Mouse (Mus musculus) brown adipose tissue, adult 24 weeks (tissue): ENCODE measurements around the gene Ctdsp2. TPM values are rescaled to one million over a fixed set of nuclear protein-coding genes. Genes with fewer than 3 reads are reported as not detected.
A peak's percentile ranks its signal among the peaks of the same experiment; 100 is the strongest.

Experiments used
- H3K27ac ChIP-seq: fragments of 200-500 bp; replicated peaks from 2 replicates; pipeline ENCODE4 v1.5.1; 2012; ENCODE audit warnings: low read depth, mild to moderate bottlenecking, low read length
- H3K4me1 ChIP-seq: fragments of 200-500 bp; 2 replicates; pipeline ENCODE4 v1.6.1; 2012; ENCODE audit warnings: low read length, mixed read lengths; ENCODE audit not compliant: control insufficient read depth, insufficient read depth, insufficient read length
- H3K4me3 ChIP-seq: fragments of 200-500 bp; 2 replicates; pipeline ENCODE4 v1.5.1; 2012; ENCODE audit warnings: low read depth, mild to moderate bottlenecking, low read length, moderate library complexity; ENCODE audit not compliant: insufficient read depth
- polyA plus RNA-seq: library from polyadenylated mRNA; stranded (reverse); fragments of >200 nt; gene quantifications from 2 replicates; pipeline ENCODE4 v1.2.4, GENCODE M21; 2012; ENCODE audit not compliant: missing spikeins, insufficient read depth, insufficient read length

Ctdsp2 gene
- 42.7 and 48.6 TPM in 2 replicates for polyA plus RNA-seq

DNA sequence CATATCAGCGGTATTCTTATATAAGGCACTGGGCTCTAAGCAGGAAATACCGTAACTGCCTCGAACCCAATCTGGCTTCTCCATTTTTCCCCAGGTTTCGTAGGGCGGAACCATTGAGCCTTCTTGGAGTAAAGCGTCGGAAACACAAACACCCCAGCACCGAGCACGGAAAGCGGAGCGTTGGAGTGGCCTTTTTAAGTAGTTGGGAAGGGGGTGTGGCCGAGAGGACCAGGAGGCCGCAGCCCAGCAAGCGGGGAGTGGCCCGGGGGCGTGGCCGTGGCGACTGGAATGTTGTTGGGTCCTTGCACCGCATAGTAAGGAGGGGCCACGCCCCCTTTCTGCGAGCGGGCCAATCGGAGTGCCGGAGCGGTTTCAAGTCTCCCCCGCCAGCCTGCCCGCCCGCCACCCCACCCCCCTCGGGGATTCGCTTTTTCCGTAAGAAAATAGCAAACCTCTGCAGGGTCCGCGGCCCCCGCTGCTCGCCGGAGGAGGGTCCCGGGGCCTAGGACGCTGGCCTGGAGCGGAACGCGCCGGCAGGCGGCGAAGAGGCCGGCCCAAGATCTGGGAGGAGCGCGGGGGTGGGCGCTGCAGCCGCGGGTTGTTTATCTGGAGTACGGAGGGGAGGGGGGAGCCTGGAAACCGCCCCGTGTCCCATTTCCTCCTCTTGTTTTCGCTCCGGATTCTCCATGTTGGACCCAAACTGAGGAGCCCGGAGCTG, at the start of gene Ctdsp2:
Gene Ctdsp2 (plus strand): TSS at position 441 of the 718 bp plus-strand sequence.
- Histone ChIP-seq H3K4me1 (peaks cover 17% of the 10 kb centered on the region), H3K27ac (peak within 1 kb of the TSS; percentile 92)

DNA sequence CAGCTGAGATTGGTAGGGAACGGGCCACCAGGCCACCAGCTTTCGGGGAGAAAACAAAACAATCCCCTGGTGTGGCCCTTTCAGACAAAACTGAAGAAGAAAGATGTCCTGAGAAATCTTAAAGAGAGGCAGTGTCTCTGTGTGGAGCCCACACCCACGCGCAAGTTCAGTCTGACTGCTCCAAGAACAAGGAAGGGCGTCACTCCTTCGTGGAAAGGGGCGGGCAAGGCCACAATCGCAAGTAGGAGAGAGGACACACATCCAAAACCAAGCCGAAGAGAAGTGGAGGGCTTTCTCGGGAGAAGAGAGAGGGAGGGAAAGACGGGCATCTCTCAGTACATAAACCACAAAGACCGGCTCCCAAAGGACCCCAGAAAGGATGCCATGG, 49.7 kb upstream of the Ctdsp2 start:
- peak overlapping the region; percentile 98 for H3K27ac ChIP-seq
- peaks cover 13% of the 10 kb centered on the region for H3K4me1 ChIP-seq
- H3K4me3 ChIP-seq = peak overlapping the region; percentile 74

More for the DNA sequence above, at the start of gene Ctdsp2:
- peak within 1 kb of the TSS; percentile 98 for H3K4me3 ChIP-seq

DNA sequence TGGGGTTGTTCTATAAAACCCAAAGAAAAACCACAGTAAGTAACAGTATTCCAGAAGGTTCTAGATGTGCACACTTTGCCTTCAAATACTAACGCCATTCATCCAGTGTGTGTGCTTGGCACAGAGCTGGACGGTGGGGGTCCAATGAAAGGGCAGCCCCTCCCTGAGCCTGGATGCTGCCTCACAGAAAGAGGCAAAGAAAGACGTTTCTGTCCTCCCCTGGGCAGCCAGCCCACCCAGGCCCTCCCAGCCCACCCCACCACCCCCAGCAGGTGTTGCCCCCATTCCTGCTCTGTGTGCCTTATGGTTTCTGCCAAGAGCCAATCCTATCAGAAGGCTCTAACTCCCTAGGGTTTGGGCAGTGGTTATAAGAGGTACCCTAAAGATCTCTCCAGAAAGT, 49.0 kb upstream of the Ctdsp2 start:
- Histone ChIP-seq H3K4me1 (peaks cover 13% of the 10 kb centered on the region), H3K27ac (peak overlapping the region; percentile 98; the same call in 1 of the 2 replicates), H3K4me3 (no peak overlapping the region)

DNA sequence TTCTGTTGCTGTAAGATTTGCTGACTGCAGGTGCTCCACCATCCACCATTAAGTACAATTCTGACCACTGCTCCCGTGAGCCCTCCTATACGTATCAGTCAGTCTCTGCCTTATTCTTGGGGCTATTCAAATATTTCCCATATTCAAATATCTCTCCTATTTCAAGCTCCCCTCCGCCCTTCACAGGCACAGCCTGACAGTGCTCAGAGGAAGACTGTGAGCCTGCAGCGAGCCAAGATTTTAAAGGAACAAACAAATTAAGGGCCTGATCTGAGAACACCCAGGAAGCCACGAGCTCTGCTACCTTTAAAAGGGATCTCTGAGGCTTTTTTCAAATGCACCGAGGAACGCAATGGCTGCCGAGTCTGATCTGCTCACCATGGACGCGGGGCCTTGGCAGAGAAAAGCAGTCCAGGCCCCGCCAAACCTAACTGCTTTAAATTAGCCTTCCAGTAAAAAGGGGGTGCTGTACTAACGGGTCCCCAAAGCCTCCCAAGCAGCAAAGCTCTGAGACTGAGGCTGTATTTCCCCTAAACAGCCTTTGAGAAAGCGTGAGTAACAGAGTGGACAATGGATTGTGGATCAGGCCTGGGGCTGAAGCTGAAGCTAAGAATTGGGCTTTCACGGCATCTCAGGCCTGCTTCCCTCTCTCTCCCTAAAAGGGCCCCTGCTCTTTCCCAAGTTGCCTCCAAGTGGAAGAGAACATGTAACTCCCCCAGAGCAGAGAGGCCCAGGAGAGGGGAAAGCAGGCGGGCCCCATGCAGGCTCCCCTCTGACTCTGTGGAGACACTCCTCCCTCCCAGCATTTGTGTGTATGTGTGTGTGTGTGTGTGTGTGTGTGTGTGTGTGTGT, 48.0 kb upstream of the Ctdsp2 start:
- peaks cover 13% of the 10 kb centered on the region for H3K4me1 ChIP-seq
- H3K4me3 ChIP-seq = no peak overlapping the region
- peak overlapping the region; percentile 16; the same call in 1 of the 2 replicates for H3K27ac ChIP-seq

DNA sequence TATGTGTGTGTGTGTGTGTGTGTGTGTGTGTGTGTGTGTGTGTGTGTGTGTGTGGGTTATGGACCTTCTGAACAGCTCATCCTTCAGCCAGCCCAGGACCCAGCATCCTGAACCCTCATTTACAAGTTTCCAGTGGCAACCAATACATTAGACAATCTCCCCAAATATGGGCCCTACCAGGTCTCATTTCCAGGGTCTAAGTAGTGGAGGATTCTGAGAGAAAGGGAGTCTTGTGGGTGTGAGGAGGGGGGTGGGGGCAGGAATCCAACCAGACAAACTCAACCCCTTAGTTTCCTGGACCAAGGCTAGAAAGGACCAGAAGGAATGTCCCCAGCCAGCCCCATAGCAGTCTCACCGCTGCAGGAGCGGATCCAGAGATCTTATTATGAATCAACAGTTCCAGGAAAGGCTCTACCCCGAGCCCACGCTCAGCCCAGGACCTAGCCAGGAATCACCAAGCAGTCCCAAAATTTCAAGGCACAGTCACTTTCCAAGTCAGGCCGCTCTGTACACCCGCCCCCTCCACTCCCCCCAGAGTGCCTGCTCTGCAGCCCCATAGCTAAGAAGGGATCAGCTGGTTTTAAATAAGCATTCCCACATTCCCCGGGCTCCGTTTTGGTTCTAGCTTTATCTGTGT, 47.3 kb upstream of the Ctdsp2 start:
- Histone ChIP-seq H3K4me3 (no peak overlapping the region), H3K4me1 (peaks cover 11% of the 10 kb centered on the region), H3K27ac (no peak overlapping the region)

DNA sequence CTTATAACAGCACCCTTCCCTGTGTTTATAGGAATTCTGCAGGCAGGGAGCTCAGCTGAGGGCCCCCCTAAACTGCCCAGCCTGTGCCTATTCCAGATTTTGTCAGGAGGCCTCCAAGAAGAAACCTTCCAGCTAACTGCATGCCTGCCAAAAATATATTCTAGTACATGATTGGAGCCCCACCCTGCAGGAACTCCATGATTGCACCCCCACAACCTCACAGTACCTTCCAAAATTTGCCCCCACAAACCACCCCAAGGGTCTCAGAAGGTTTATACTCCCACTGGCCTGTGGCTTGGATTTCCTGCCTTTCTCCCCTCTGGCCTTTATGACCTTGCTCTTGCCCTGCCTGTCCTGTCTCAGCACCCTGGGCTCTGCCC, 46.8 kb upstream of the Ctdsp2 start:
- no peak overlapping the region for H3K27ac ChIP-seq
- H3K4me1 ChIP-seq = peaks cover 11% of the 10 kb centered on the region
- no peak overlapping the region for H3K4me3 ChIP-seq

DNA sequence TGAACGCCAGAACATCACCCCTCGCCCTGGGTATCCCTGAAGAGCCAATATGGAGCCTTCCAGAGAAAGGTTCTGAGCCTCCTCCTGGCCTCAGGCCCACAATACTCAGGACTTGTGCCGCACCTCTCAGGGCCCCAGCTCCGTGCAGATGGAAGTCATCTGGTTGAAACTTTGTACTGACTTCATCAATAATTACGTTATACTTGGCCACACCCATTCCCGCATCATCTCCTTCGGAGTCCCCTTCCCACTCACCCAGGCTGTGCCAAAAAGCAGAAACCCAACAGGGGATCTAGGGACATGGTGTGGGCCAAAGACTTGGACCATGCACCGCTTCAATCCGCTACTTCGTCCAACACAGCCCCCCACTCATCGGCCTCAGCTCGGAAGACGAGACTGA, 44.0 kb upstream of the Ctdsp2 start:
- H3K4me1 ChIP-seq = no peaks in the 10 kb centered on the region
- H3K4me3 ChIP-seq = no peak overlapping the region
- H3K27ac ChIP-seq = no peak overlapping the region

DNA sequence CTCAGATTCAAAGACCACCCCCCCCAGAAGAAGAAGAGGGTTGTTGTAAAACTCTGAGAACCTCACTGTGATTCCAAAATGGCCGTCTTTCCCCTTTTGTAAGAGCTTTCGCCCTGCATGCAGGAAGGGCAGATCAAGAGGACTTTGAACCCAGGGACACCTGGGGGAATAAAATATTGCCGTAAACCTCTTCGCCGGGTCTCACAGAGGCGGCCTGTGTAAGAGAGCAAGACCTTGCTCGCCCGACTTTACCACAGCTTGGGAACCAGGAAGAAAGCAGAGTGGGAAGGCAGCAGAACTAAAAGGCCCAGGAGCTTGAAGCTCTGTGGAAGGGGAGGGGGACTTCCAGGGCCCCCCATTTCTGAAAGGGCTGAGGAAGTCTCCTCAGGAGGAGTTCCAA, 43.4 kb upstream of the Ctdsp2 start:
- Histone ChIP-seq H3K4me3 (no peak overlapping the region), H3K4me1 (no peaks in the 10 kb centered on the region), H3K27ac (no peak overlapping the region)

DNA sequence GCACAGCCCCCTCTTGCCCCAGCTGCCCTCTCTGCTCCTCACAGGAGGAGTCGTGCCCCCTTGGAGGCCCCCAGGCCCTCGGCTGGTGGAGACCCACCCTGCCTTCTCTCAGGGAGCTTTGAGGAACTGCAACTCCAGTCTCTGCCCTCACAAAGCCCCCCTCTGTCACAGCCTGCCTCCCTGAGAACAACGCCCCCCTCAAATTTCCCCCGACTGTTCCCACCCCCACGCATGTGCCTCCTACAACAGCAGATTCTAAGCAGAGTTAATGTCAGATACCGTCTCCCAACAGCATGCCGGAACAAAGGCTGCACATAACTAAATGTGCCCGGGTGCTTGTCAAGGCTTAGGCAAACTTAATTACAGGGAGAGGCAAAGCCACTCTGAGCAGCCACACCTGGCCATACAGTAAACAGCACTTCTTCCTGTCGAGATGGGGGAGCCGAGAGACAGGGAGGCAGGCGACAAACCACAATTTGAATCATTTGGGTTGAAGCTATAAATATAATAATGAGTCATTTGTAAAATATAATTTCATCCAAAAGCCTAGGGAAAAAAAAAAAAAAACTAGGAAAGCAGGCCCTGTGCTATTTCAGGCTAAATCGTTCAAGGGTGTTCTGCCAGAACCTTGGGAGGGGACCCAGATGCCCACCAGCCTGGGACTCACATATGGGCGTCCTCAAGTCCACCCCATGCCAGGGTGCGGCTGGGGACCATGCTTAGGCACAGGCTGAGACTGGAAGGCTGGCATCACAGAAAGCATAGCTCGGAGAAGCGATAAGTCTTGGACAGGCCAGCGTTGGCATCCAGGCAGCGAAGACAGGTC, 42.7 kb upstream of the Ctdsp2 start:
- Histone ChIP-seq H3K27ac (no peak overlapping the region), H3K4me1 (no peaks in the 10 kb centered on the region), H3K4me3 (no peak overlapping the region)

DNA sequence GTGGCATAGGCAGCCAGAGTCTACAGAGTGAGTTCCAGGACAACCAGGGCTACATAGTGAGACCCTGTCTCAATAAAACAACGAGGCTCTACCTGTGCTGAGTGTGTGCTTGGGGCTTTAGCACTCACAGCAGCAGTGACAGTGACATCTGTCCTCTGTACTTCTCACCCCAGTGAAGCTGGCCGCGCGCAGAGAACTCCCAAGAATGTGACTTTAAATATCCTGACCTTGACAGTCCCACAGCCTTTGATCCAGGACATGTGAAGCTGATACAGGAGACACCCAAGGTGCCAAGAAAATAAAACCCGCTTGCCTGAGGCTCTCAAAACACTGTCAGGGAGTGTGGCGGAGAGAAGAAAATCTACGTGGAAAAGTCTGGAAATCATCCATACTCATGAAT, 37.6 kb upstream of the Ctdsp2 start:
- no peaks in the 10 kb centered on the region for H3K4me1 ChIP-seq
- H3K27ac ChIP-seq = no peak overlapping the region
- H3K4me3 ChIP-seq = no peak overlapping the region

DNA sequence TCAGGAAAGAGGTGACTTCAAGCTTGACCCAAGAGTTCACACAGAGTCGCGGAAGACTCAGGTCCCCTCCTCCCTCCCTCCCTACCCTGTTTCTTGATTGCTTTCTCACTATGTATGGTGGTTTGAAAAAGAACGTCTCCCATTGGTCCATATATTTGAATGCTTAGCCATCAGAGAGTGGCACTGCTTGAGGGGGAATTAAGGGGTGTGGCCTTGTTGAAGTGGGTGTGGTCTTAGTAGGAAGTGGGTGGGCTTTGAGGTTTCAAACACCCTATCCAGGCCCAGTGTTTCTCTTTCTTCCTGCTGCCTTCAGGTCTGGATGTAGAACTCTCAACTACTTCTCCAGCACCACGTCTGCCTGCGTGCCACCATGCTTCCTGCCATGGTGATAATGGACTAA, 33.0 kb upstream of the Ctdsp2 start:
- Histone ChIP-seq H3K27ac (no peak overlapping the region), H3K4me3 (no peak overlapping the region)

DNA sequence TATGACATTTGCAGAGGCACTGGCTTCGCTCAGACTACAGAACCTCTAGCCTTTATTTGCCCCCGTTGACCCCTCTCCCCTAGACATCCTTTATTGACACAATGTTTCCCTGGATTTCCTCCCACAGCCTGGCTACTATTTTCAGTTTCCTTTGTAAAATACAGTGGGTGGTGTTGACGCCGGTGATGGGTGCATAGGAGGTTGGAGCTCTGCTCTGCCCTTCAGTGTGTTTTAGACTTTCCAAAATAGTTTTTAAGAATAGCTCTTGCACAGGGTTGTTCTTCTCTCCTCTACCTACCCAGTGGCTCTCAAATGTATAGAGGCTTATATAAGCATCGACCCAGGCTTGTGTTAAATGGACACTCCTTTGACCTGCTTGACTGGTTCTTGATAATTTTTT, 28.7 kb upstream of the Ctdsp2 start:
- H3K4me3 ChIP-seq = no peak overlapping the region
- no peak overlapping the region for H3K27ac ChIP-seq

More for the DNA sequence above, 33.0 kb upstream of the Ctdsp2 start:
- H3K4me1 ChIP-seq = no peaks in the 10 kb centered on the region

DNA sequence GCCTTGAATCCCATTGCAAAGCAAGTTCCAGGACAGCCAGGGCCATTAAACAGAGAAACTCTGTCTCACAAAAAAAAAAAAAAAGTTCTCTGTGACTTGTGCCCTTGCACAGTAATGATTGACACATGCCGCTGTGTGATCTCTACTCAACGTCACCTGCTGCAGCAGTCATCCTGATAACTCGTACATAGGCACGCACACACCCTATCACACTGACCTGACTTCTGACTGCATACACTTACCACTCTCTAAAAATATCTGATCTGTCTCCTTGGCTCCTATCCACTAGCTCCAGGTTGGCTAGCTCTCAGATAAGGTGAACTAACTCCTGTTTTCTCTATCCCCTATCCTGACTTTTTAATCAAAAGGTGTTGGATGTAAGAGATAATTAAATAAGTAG, 27.9 kb upstream of the Ctdsp2 start:
- Histone ChIP-seq H3K4me1 (no peaks in the 10 kb centered on the region), H3K4me3 (no peak overlapping the region), H3K27ac (no peak overlapping the region)

More for the DNA sequence above, 28.7 kb upstream of the Ctdsp2 start:
- no peaks in the 10 kb centered on the region for H3K4me1 ChIP-seq

DNA sequence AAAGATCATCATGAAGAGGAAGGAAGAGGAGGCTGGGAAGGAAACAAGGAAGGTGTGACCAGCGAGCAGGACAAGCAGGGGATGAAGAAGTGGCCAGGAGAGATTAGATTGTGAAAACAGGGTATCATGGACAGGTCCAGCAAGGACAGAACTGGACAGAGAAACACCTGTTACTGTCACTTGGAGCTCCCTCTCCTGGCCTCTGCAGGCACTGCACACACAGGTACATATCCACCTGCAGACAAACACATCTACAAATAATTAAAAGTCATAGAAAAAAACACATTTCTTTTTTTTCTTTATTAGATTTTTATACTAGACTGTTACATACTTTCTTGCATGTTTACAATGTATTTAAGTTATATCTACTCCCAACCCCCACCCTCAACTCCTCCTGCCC, 26.1 kb upstream of the Ctdsp2 start:
- Histone ChIP-seq H3K4me1 (no peaks in the 10 kb centered on the region), H3K27ac (no peak overlapping the region), H3K4me3 (no peak overlapping the region)
